In genomic region chr10:70442156-70442555, GRCm38 (mm10) we compare ENCODE assay signal across 10 mouse cellular contexts. TPM values are rescaled to one million over a fixed set of nuclear protein-coding genes. Genes with fewer than 3 reads are reported as not detected.
DNase-seq lines count a peak whose midpoint lies in the region; ATAC-seq and TF ChIP-seq lines count a peak whose summit lies in the region.
"Had no signal": no experiment of that assay in that cellular context is flagged by ENCODE, and none has a peak within 500 bp of the region (broad histone marks: within the 10 kb centered on the region; RNA-seq: fewer than 3 reads in every experiment).

No protein-coding gene starts in this region.

- H3K4me2 ChIP-seq in lung, embryonic 15.5 days = 0 out of 2 replicates have a peak overlapping the region, but pooled peaks have one; percentile 91
- peak overlapping the region; percentile 85; the same call in 1 of the 2 replicates for H3K4me2 ChIP-seq in limb, embryonic 15.5 days
- H3K4me2 ChIP-seq in stomach, embryonic 16.5 days (ENCODE audit: low read depth, low read length) = peak overlapping the region; percentile 77

- WGBS in lung, embryonic 15.5 days = 86% methylated on average over 2 of the region's 2 CpGs
- 93% methylated on average over 2 of the region's 2 CpGs for WGBS in limb, embryonic 15.5 days
- 92% methylated on average over 2 of the region's 2 CpGs for WGBS in stomach, embryonic 16.5 days

- peak overlapping the region; percentile 92 for H3K27ac ChIP-seq in gastrocnemius, adult 2 months
- H3K27ac ChIP-seq in lung, embryonic 15.5 days = no peak overlapping the region
- H3K27ac ChIP-seq in limb, embryonic 15.5 days = no peak overlapping the region
- no peak overlapping the region for H3K27ac ChIP-seq in stomach, embryonic 16.5 days (ENCODE audit: low read length)

- no peak for DNase-seq in gastrocnemius, adult 2 months
- DNase-seq in gastrocnemius, postnatal 14 days = no peak
- DNase-seq in lung, postnatal 36 days = no peak
- no peak for DNase-seq in urinary bladder, postnatal 25 days (ENCODE audit: low spot score)
- no peak for DNase-seq in spleen, postnatal 14 days (ENCODE audit: low spot score in 2 of 2)
- DNase-seq: lung, postnatal 4 days had no signal

- TF ChIP-seq CTCF in gastrocnemius, adult 2 months (IDR thresholded peaks at IDR 0.05) = no peak

- no peak for ATAC-seq in lung, embryonic 15.5 days (ENCODE audit: borderline replicate concordance, extremely low read depth, low FRiP score, low TSS enrichment)
- ATAC-seq in limb, embryonic 15.5 days (ENCODE audit: insufficient number of reproducible peaks, low FRiP score, low TSS enrichment, low read depth) = no peak
- no peak for ATAC-seq in stomach, embryonic 16.5 days (ENCODE audit: insufficient read depth, low FRiP score)

- H3K9ac ChIP-seq in lung, embryonic 15.5 days = no peak overlapping the region
- no peak overlapping the region for H3K9ac ChIP-seq in limb, embryonic 15.5 days
- no peak overlapping the region for H3K9ac ChIP-seq in stomach, embryonic 16.5 days (ENCODE audit: low read length)

- H3K4me3 ChIP-seq in gastrocnemius, adult 2 months = peak overlapping the region; percentile 94
- no peak overlapping the region for H3K4me3 ChIP-seq in lung, embryonic 15.5 days
- H3K4me3 ChIP-seq in limb, embryonic 15.5 days = peak overlapping the region; percentile 56; the same call in 1 of the 2 replicates
- no peak overlapping the region for H3K4me3 ChIP-seq in stomach, embryonic 16.5 days (replicated peaks; ENCODE audit: low read length)

- no peaks in the 10 kb centered on the region for H3K36me3 ChIP-seq in lung, embryonic 15.5 days
- no peaks in the 10 kb centered on the region for H3K36me3 ChIP-seq in limb, embryonic 15.5 days
- H3K36me3 ChIP-seq in stomach, embryonic 16.5 days (ENCODE audit: control insufficient read depth, insufficient read depth, low read length) = no peaks in the 10 kb centered on the region

- peaks cover 12% of the 10 kb centered on the region; the same call in 1 of the 2 replicates for H3K4me1 ChIP-seq in lung, embryonic 15.5 days
- H3K4me1 ChIP-seq in limb, embryonic 15.5 days = peaks cover 16% of the 10 kb centered on the region
- H3K4me1 ChIP-seq in stomach, embryonic 16.5 days (ENCODE audit: control insufficient read depth, insufficient read depth, low read length) = no peaks in the 10 kb centered on the region

- intact Hi-C loops in gastrocnemius, adult 2 months (cut with DNase I) = loop anchor here (5.0 kb wide), 2 partner anchors 70 to 100 kb away; no protein-coding TSS in a partner anchor
- intact Hi-C loops in gastrocnemius, postnatal 14 days (cut with DNase I; ENCODE audit: low total_unique reads) = no loop called here

- no peaks in the 10 kb centered on the region for H3K9me3 ChIP-seq in lung, embryonic 15.5 days
- no peaks in the 10 kb centered on the region for H3K9me3 ChIP-seq in limb, embryonic 15.5 days
- no peaks in the 10 kb centered on the region for H3K9me3 ChIP-seq in stomach, embryonic 16.5 days (replicated peaks; ENCODE audit: control insufficient read depth, low read length)

- H3K27me3 ChIP-seq in lung, embryonic 15.5 days = no peaks in the 10 kb centered on the region
- no peaks in the 10 kb centered on the region for H3K27me3 ChIP-seq in limb, embryonic 15.5 days
- no peaks in the 10 kb centered on the region for H3K27me3 ChIP-seq in stomach, embryonic 16.5 days (ENCODE audit: control insufficient read depth, insufficient read depth, low read length)

RNA-seq across cellular contexts. Expression of gene Fam13c, which starts 1.9 kb away (rescaled TPM):
- total RNA-seq in gastrocnemius, adult 2 months (2021) = 1 to 10 TPM; 5.2 to 7.0 TPM
- total RNA-seq in gastrocnemius, postnatal 14 days (2021) = 1 to 10 TPM; 5.3 to 6.0 TPM
- polyA plus RNA-seq in lung, embryonic 15.5 days (2015; fragmentation: Nextera tagmentation; extraction: Ambion mirVana) = 10.0 and 10.1 TPM in 2 replicates
- polyA plus RNA-seq in limb, embryonic 15.5 days (2015; fragmentation: Nextera tagmentation; extraction: Ambion mirVana) = 10.6 TPM in 2 replicates
- polyA plus RNA-seq in stomach, embryonic 16.5 days (2015; fragmentation: Nextera tagmentation; extraction: Ambion mirVana) = 10.2 and 11.1 TPM in 2 replicates
- total RNA-seq: hematopoietic stem cell, adult 5-6 weeks had no signal

Comparison
In these comparisons a context has a peak if more than half of its experiments do, and no peak if none do; other contexts are left out.
1. H3K4me3 ChIP-seq: peak in gastrocnemius, adult 2 months (single experiment) and limb, embryonic 15.5 days (single experiment); none in lung, embryonic 15.5 days (single experiment) and stomach, embryonic 16.5 days (single experiment).
2. Peak in every context shown above with its lines, with median percentiles within 50 percentile points of each other: H3K4me2 ChIP-seq.